Mouse (Mus musculus) heart, adult 11 months (tissue): ENCODE measurements around the gene Rbm44.

Experiments used
- DNase-seq: peaks from one replicate; pipeline ENCODE4 v3.0.0; 2022

Rbm44 gene

DNA sequence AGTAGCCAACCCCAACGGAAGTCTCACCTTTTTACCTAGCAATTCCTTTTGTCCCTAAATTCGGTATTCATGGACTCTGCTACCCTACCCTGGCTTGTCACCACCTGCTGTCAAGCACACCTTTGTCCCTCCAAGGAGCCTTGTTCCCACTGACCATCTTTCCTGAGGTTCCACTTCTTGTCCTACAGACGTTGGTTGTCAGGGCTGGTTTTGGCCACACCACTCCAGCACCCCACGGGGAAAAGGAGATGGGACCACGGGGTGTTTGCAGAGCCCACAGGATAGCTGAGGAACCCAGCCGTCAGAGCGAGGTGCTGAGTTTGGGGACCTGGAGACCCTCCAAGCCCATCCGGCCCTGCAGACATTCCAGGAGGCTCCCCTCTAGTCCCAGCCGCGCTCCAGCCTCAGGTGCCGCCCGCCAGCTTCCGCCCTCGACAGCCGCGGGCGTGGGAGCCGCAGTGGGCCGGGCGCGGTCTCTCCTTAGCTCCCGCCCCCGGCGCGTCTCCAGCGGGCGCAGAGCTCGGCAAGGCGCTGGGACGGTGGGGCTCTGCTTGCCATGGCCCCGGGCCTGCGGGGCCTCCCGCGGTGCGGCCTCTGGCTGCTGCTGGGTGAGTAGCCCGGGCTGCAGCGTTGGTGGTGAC, 34.8 kb downstream of the Rbm44 start, which contains the start of gene Ramp1:
TSS of gene Ramp1 (plus strand) at position 290 of the 641 bp plus-strand sequence.
- peak; percentile 94 for DNase-seq

DNA sequence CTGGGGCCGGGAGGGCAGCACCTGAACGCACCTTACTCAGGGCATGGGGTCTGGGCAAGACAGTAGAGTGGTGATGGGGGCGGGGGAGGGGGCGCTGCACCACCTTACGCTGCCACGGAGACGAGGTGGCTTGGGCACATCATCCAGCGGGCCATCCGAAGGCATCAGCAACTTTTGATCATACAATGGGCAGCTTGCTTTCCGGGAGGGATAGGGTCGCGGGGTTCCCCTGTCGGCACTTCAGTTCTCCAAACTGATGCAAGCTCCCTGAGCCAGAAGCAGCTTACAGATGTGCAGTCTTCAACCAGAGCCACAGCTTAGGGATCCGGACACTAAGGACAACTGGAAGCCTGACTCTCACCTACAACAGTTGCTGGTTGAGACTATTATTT, 35.3 kb downstream of the Rbm44 start:
- peak; percentile 80 for DNase-seq

- DNase-seq: peak; percentile 90
These were observed 35.8 kb downstream of the Rbm44 start for GRCm38 (mm10) chr1:91180723-91181122.

DNA sequence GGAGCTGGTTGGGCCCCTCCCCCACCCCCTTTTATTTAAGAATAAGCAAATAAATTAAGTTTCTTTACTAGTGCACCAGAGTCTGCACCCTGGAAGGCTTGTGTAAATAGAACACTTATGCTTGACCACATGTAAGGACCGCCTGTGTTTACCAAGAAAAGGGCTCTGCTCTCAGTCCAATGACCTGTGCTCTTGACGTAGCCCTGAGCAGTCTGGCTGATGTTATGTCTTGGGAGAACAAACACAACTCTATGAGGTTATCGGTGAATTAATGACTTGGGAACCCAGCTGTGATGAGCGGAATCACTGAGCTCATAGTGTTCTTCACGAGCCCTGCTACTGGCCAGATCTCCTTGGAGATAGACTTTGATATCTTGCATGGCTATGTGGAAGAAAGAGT, 36.4 kb downstream of the Rbm44 start:
- DNase-seq: peak; percentile 88

DNA sequence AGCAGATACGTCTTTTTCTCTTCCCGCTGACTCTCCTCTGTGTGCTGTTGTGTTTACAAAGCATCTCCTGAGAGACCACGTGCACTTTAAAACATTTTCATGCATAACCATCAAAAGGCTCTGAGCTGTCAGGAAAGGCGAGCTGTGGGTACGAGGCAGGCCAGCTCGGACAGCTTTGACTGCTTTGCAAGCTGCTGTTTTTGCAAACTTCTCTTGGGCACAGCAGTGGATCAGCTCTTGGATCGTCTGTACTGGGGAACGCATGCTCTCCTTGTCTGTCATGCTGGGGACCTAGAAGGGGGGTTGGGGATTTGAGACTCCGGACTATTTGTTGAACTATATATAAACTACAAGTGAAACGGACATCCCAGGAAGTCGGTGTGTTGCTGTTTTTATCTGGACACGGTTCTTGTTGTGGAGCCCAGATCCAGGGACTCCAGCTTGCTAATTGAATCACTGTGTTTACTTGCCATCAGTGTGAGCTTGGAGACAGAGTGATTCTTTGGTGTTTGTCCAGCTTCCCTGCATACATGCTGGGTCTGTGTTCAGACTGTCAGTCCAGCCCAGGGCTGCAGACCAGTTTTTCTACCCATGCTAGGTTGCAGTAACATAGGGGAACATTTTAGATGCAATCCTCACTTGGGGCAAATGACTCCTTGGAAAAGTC, 37.0 kb downstream of the Rbm44 start:
- peak; percentile 90 for DNase-seq

GRCm38 (mm10) chr1:91183305-91183704, 38.4 kb downstream of the Rbm44 start:
- peak; percentile 39 for DNase-seq

GRCm38 (mm10) chr1:91186677-91187076, 41.8 kb downstream of the Rbm44 start:
- peak; percentile 71 for DNase-seq

DNA sequence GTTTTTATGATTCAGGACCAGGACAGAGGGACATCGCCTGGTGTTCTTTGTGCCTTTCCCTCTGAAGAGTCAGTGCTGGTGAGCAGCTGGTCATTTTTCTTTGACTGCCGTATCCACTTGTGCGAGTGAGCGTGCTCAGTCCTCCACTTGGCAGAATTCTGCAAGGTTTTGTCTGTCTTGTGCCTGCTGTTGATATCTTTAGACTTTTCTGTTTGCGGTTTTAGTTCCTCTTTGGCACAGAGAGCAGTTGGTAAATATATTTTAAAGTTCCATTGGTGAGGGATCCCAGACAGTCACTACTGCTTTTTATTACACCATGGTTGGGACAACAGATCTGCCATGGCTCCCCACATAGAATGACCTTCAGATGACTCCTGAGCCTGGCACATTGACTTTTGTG, 42.4 kb downstream of the Rbm44 start:
- DNase-seq: peak; percentile 85

GRCm38 (mm10) chr1:91187786-91188640, 43.1 kb downstream of the Rbm44 start:
- peak; percentile 69 for DNase-seq

DNA sequence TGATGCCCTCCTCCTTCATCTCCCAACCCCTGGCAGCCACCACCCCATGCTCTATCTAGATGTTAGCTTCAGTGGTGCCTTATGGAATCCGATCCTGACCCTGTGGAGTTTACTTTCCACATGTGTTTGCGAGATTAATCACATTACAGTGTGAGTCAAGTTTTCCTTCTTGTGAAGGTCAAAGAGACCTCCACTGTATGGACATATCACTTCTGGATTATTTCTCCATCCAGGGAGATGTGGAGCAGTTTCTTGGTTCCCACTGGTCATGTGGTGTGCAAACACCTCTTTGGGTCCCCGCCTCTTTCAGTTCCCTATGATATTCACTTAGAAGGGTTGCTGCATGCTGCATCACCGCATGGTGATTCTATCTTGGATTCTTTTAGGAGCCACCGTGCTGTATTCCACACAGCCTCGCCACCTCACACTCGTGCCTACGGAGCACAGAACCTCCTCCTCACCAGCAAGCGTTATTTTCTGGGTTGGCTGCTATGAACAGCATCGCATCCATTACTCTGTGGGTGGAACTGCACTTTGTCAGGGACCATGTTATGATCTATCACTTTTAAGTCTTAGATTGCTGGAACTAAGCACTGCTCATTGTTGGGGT, 44.1 kb downstream of the Rbm44 start:
- DNase-seq: peak; percentile 72

- DNase-seq: no peak
These were observed 47.3 kb downstream of the Rbm44 start for GRCm38 (mm10) chr1:91192184-91192583.

GRCm38 (mm10) chr1:91193242-91193641, 48.4 kb downstream of the Rbm44 start:
- no peak for DNase-seq

DNA sequence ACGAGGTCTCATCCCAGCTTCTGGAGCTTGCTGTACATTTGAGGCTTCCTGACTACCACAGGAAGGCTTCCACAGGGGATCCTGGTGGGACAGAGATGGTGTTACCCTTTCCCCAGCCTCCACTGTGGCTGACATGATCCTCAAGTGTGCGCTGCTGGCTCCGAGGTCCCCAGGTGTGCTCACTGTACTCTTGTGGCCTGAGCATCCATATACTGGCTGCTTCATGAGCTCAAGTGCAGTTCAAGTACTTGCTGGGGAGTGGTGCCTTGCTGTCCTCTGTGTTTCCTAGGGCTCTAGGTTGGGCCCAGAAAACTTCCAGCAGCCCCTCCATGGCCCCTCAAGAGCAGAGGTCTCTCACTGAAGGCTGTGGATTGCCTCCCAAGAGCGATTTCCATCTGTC, 48.8 kb downstream of the Rbm44 start:
- peak; percentile 66 for DNase-seq

GRCm38 (mm10) chr1:91199793-91200192, 54.9 kb downstream of the Rbm44 start:
- peak; percentile 93 for DNase-seq

- DNase-seq: no peak
These were observed 56.2 kb downstream of the Rbm44 start for GRCm38 (mm10) chr1:91201122-91201521.

DNA sequence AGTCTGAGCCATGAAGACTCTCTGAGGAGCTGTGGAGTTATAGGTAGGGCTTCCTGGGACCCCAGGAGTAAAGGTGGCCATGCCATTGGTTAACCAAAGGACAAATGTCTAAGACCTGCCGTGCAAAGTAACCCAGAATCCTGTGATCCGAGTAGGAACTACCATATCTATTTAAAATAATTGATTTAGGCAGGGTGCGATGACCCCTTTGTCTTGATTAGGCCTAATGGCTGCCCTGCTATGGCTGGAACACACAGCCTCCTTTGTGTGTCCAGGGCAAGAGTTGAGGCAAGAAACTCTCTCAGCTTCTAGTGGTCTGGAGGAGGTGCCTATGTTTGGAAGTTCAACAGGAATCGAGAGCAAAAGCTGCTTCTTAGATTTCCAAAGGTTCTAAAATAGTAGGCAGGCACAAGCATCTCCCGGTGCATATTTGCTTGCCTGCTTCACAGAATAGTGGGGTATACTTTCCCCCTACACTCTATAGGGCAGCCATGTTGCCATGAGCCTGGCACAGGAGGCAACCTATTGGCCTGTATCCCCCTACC, 59.4 kb downstream of the Rbm44 start:
- DNase-seq: no peak

DNA sequence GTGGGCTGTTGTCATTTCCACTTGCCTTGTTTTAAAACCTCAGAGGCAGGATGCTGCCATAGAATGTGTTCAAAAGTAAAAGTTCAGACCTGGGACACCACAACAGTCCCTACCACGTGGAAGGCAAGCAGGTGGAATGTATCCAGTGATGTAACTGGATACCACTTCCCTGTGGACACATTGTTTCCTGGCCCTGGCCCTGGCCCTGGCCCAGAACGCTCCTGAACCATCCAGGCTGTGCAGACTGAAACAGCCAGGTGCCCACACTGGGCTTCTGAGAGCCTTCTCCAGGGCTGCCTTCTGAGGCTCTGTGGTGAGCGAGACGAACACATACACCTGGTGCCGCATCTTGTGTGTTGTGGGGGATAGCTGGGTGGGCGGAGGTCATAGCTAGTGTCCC, 60.8 kb downstream of the Rbm44 start:
- no peak for DNase-seq

DNA sequence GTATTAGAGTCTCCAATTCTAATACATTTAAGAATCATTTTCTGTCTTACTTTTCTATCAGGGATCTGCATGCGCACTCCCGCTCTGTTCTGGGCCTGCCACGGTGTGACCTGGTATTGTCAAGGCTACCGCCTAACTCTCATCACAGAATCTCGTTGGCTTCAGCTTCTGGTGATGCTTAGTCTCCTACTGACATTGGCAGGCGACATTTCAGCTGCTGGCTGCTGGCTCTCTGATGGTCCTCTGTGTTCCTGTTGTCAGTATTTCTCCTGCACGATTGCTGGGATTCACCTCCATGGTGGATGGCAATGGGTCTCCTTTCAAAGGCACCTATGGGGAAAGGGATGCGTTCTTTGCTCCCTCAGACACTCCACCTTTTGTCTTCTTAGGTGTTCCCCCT, 61.4 kb downstream of the Rbm44 start:
- no peak for DNase-seq

DNA sequence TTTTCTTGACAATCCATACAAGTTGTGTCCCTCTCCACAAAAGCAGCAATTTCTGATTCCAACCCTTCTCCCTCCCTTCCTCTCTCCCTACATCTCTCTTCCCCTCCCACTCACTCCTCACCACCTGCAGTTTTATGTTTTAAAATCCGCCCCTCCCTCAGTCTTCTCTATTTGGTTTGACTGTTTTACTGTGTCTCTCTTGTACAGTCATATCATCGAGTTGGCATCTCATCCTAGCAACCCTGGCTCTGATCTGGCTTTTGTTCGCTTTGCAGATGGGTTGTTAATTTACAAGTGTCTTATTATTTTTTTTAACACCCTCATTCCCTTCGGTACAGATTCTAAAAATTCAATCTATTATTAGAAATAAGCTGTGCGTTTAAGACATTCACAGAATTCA, 62.0 kb downstream of the Rbm44 start:
- no peak for DNase-seq

DNA sequence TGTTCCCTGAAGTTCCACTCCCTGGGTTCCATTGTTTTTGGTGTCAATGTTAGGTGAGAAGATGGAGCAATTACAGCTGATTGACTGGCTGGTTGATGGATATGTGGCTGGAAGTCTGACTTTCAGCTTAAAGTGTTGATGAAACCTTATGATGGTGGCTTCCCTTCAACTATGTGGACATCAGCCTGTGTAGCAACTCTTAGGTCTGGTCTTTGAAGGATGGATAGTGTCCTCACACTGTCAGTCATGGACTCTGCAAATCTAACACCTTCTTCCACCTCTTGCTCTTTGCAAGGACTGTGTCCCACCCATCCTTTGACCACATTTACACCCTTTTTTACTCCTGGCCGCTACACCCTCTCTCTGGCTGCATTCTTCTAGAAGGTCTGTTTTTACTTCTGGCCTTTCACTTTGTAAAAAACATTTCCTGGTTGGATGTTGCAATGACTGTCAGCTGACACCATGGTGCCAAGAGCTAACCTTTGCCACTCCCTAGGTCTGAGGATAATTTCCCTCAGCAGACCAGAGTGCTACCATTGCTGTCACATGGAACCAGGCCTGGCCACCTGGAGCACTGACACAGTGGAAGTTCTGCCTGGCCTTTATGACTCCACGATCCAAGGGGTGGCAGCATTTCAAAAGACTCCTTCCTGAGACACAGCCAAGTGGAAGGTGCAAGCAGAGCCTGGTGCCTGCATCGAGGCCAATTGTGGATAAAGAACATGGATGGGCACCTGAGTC, 62.6 kb downstream of the Rbm44 start:
- DNase-seq: no peak

- peak; percentile 97 for DNase-seq
These were observed 64.5 kb downstream of the Rbm44 start for GRCm38 (mm10) chr1:91209343-91209742.

- peak; percentile 98 for DNase-seq
These were observed 64.9 kb downstream of the Rbm44 start for GRCm38 (mm10) chr1:91209785-91210184.
